Mouse (Mus musculus): ENCODE data around the gene Mrgpre.

Mrgpre gene

GRCm38 (mm10) chr7:143739511-143740461 lies 44.5 kb downstream of the Mrgpre start:
- peak; percentile 17 to 29 for DNase-seq (ENCODE audit: low spot score in 2 of 2)

- no peak for DNase-seq (ENCODE audit: low spot score in 2 of 2)
These were observed 45.7 kb downstream of the Mrgpre start for GRCm38 (mm10) chr7:143738601-143739006.

- DNase-seq (ENCODE audit: low spot score in 2 of 2) = no peak
These were observed 46.1 kb downstream of the Mrgpre start for GRCm38 (mm10) chr7:143738194-143738593.

- DNase-seq (ENCODE audit: low spot score in 2 of 2) = no peak
These were observed 50.6 kb downstream of the Mrgpre start for GRCm38 (mm10) chr7:143733746-143734145.

- DNase-seq (ENCODE audit: low spot score in 2 of 2) = no peak
These were observed 54.4 kb downstream of the Mrgpre start for GRCm38 (mm10) chr7:143729886-143730285.
